ENCODE assay signal across 10 mouse cellular contexts in the genomic region with DNA sequence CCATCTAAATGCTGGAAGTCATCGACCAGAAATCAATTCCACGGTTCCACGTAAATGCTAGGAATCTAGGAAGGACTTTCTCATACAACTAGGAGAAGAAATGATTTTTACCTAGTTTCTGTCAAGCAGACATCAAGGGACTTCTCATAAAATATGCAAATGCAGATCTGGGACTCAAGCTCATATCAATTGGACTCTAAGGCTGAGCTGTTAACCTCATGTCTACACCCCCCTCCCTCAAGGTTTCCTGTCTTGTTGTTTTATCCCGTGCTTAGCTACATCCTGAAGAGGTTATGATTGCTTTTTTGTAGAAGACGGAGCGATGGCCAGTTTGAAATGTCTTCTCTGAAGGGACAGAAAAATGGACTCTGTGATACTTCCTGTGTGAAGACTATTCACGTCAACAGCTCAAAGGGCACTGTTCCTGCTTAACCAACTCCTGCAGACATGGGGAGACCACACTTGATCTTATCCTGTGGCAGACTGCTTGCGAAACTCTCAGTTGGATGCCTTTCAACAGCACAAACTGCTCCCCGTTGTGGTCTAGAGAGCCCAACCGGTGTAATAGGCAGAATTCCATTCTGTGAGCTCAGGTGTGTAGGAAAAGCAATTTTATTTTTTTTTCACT.
DNase-seq lines count a peak whose midpoint lies in the region; ATAC-seq and TF ChIP-seq lines count a peak whose summit lies in the region.
"Had no signal": no experiment of that assay in that cellular context is flagged by ENCODE, and none has a peak within 500 bp of the region (broad histone marks: within the 10 kb centered on the region; RNA-seq: fewer than 3 reads in every experiment).

No protein-coding gene starts in this region.

- no peak for TF ChIP-seq POLR2A in thymus, adult 2 months (IDR thresholded peaks at IDR 0.05; ENCODE audit: control insufficient read depth, extremely low read depth, insufficient read depth, low read length, poor library complexity)

- TF ChIP-seq CTCF in thymus, adult 2 months (IDR thresholded peaks at IDR 0.05; ENCODE audit: borderline replicate concordance, control insufficient read depth, extremely low read depth, insufficient read depth, low read length, poor library complexity): no peak
- no peak for TF ChIP-seq CTCF in lung, postnatal 0 days (IDR thresholded peaks at IDR 0.05)

- H3K27ac ChIP-seq in thymus, adult 2 months (ENCODE audit: control insufficient read depth, insufficient read depth, low read length): no peak overlapping the region
- no peak overlapping the region for H3K27ac ChIP-seq in lung, postnatal 0 days (ENCODE audit: low read length)
- H3K27ac ChIP-seq in midbrain, embryonic 15.5 days: no peak overlapping the region

- peaks cover 6% of the 10 kb centered on the region for H3K4me1 ChIP-seq in thymus, adult 2 months (replicated peaks; ENCODE audit: control insufficient read depth, insufficient read depth, low read length)
- H3K4me1 ChIP-seq in lung, postnatal 0 days (ENCODE audit: insufficient read depth, low read depth, low read length): no peaks in the 10 kb centered on the region
- H3K4me1 ChIP-seq in midbrain, embryonic 15.5 days: peaks cover 13% of the 10 kb centered on the region

- H3K9me3 ChIP-seq in lung, postnatal 0 days (ENCODE audit: low read length): no peaks in the 10 kb centered on the region
- no peaks in the 10 kb centered on the region for H3K9me3 ChIP-seq in midbrain, embryonic 15.5 days
- H3K9me3 ChIP-seq: megakaryocyte, embryonic 14.5 days had no signal

- DNase-seq in adrenal gland, postnatal 14 days: peak; percentile 15
- DNase-seq in adrenal gland, postnatal 4 days (ENCODE audit: low spot score in 2 of 2): no peak
- DNase-seq in thymus, adult 2 months: peak; percentile 16
- DNase-seq in thymus, postnatal 4 days: no peak
- peak; percentile 39 for DNase-seq in lung, postnatal 0 days (ENCODE audit: low spot score)
- peak; percentile 55 for DNase-seq in yolk sac, embryonic 10.5 days (ENCODE audit: low spot score)
- DNase-seq in cerebellum, adult 8-10 months: no peak

- no peaks in the 10 kb centered on the region for H3K27me3 ChIP-seq in thymus, adult 2 months (ENCODE audit: control insufficient read depth, insufficient read depth, low read length)
- no peaks in the 10 kb centered on the region for H3K27me3 ChIP-seq in lung, postnatal 0 days (replicated peaks; ENCODE audit: insufficient read depth, low read length)
- no peaks in the 10 kb centered on the region for H3K27me3 ChIP-seq in midbrain, embryonic 15.5 days (replicated peaks)
- H3K27me3 ChIP-seq: megakaryocyte, embryonic 14.5 days had no signal

- no peak overlapping the region for H3K4me2 ChIP-seq in lung, postnatal 0 days (replicated peaks; ENCODE audit: low read depth, low read length)
- no peak overlapping the region for H3K4me2 ChIP-seq in midbrain, embryonic 15.5 days

- H3K4me3 ChIP-seq in thymus, adult 2 months (ENCODE audit: control insufficient read depth, insufficient read depth, low read length): no peak overlapping the region
- H3K4me3 ChIP-seq in lung, postnatal 0 days (ENCODE audit: low read depth, low read length): no peak overlapping the region
- no peak overlapping the region for H3K4me3 ChIP-seq in midbrain, embryonic 15.5 days
- H3K4me3 ChIP-seq: erythroblast, embryonic 14.5 days; megakaryocyte, embryonic 14.5 days had no signal

- ATAC-seq in lung, postnatal 0 days: peak; percentile 32; the same call in 1 of the 2 replicates
- no peak for ATAC-seq in midbrain, embryonic 15.5 days (replicated peaks)

- H3K36me3 ChIP-seq in thymus, adult 2 months (ENCODE audit: control insufficient read depth, insufficient read depth, low read length): no peaks in the 10 kb centered on the region
- no peaks in the 10 kb centered on the region for H3K36me3 ChIP-seq in lung, postnatal 0 days (ENCODE audit: insufficient read depth, low read length)
- H3K36me3 ChIP-seq in midbrain, embryonic 15.5 days (replicated peaks): no peaks in the 10 kb centered on the region

- 25% methylated on average over 10 of the region's 10 CpGs for WGBS in thymus, adult 2 months
- WGBS in lung, postnatal 0 days: 31% methylated on average over 10 of the region's 10 CpGs
- WGBS in midbrain, embryonic 15.5 days: 42% methylated on average over 10 of the region's 10 CpGs

- H3K9ac ChIP-seq in lung, postnatal 0 days (replicated peaks; ENCODE audit: low read depth): no peak overlapping the region
- no peak overlapping the region for H3K9ac ChIP-seq in midbrain, embryonic 15.5 days

- TF ChIP-seq EP300 in lung, postnatal 0 days (IDR thresholded peaks at IDR 0.05): no peak

Comparison
In these comparisons a context has a peak if more than half of its experiments do, and no peak if none do; other contexts are left out.
1. DNase-seq: peak in adrenal gland, postnatal 14 days (single experiment), thymus, adult 2 months (single experiment), lung, postnatal 0 days (single experiment) and yolk sac, embryonic 10.5 days (single experiment); none in adrenal gland, postnatal 4 days (0 of 2), thymus, postnatal 4 days (single experiment) and cerebellum, adult 8-10 months (single experiment).